Mouse (Mus musculus) retina, postnatal 1 day (tissue): ENCODE measurements around the gene Arhgap28.

Experiments used
- DNase-seq: peaks from one replicate; pipeline ENCODE4 v3.0.0-alpha.2; 2012

The Arhgap28 gene

DNA sequence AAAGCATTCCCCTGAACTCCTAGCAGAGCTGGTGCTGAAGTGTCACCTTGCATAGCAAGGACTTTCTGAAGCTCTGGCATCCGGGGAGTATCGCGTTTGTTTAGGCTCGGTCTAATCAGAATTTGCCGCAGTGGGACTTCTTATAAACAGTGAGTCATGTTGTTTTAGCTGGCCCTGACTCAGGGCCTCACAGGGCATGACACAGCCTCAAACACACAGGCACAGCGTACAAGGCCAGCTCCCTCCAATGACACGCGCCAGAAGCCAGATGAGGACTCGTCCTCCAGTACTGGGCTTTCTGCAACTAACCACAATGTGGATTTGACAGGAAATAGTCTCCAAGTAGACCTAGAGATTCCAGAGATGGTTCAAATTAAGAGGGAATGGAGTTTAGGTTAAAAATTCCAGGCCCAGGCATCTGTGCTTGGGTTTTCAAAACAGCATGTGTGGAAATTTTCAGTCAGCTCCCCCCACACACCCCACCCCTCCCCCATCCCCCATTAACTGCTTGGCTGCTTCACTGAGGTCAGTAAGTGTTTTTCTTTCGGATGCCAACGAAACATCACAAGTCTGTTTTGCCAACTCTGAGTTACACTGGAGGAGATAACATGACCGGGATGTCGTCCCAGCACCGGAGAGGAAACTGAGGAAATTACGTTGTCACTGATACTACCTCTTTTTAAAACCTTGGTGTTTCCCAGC, 14.8 kb downstream of the Arhgap28 start:
- peak; percentile 40 for DNase-seq

DNA sequence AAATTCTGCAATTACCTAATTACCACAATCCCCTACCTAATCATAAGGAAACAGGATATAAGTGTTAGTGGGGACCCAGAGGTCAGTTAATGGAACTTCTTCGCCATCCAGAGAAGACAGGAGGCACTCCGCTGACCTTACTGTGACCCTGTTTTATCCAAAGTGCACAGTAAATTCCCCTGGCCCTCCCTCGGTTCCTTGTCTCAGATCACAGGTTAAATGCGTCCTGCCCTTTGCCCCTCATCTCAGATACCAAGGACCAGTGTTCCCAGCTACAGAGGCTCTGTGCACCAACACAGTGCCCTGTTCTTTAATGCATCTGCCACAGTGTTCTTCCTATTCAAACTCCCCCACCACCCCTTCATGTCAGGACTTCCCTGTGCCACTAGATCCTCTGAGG, 18.4 kb downstream of the Arhgap28 start:
- DNase-seq: no peak

DNA sequence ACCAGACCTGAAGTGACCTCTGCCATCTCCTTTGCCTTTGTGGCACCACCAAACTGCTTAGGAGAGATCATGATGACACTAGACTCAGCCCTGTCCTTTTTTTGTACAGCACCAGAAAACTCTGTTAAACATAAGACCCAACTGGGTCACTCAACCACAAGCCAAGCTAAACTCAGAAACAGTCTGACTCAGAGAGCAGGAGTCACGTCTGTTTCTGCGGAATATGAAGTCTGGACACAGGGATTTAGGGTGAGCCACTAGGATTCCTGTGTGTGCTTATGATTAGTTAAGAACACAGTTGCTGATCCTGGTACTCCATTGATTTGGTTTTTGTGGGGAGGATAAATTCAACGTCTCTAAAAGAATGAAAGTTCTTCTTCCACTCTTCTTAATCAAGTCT, 23.3 kb downstream of the Arhgap28 start:
- DNase-seq: no peak

DNA sequence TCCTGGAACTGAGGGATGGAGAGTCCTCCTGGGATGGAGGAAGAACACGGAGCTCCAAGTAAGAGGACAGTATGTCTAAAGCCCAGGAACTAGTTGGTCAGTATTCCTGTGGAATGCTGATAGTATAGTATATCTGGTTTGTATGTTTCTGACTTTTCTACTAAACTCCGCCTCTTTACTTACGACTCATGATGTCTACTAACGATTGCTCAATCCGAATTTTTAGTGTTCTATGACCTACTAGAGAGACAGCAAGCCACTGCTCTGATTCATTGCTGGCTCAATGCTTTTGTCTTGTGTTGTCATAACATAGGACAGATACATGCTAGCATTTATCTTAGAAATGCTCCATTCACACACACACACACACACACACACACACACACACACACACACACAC, 24.7 kb downstream of the Arhgap28 start:
- no peak for DNase-seq

DNA sequence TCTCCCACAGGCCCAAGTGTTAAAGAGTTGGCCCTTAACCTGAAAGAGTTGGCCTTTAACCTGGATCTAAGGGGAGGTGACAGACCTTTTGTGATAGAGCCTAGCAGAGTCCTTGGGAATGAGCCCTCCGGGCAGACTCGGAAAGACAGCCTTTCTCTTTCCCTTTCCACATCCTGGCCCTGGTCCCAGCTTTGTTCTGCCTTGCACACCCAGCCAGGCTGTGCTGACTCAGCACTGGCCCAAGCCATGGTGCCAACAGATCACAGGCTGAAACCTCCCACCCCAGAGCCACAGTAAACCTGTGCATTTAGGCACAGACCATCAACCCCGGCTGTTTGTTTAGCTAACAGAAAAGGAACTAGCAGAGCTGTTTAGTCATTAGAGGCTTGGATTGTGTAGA, 25.1 kb downstream of the Arhgap28 start:
- peak; percentile 19 for DNase-seq

DNA sequence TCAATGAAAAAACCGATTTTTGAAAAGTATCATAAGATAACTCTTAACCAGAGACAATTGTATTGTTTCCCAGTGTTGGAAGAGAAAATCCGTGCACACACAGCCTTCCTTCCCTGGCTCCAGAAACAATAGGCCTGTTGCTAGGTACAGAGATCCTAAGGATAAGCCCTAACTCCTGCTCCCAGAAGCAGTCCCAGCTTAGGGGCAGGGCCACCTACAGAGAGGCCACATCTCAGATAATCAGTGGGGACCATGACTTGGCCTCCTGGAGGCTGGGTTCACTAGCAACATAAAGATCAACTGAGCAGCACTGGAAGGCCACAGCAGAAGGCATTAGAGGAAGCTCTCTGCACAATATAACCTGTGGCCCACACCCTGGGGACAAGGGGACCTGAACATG, 27.5 kb downstream of the Arhgap28 start:
- DNase-seq: no peak

DNA sequence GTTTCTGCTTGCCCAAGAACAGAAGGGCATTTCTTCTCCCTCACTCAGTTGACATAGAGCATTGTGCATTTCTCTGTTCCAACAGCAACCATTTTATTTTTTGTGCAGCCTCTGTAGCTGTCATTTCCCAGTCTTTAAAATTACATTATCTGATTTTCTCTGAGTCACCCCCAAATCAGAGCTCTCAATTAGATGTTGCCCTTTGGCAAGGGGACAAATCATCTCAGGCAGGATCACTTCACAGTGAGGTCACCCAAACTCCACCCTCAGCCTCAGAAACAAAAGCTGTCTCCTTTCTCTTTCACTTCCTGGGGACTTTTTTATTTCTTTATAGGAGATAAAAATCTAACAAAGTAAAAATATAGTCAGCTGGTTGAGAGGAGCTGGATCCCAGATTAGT, 27.9 kb downstream of the Arhgap28 start:
- DNase-seq: peak; percentile 25

DNA sequence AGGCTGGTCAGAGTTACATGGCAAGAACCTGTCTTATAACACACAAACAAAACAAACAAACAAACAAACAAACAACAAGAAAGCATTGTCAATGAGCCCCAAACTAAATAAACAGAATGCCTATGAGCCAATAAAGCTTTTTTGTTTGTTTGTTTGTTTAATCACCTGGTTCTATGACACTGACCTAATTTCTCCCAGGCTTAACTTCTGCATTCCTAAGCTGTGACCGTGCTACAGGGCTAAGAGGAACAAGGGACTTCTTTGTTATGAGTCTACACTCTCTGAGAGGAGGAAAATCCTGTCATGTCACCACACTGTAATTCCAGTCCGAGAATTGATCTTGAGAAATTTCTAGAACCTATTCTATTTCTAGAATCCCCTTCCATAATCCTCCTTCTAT, 29.2 kb downstream of the Arhgap28 start:
- DNase-seq: peak; percentile 82

DNA sequence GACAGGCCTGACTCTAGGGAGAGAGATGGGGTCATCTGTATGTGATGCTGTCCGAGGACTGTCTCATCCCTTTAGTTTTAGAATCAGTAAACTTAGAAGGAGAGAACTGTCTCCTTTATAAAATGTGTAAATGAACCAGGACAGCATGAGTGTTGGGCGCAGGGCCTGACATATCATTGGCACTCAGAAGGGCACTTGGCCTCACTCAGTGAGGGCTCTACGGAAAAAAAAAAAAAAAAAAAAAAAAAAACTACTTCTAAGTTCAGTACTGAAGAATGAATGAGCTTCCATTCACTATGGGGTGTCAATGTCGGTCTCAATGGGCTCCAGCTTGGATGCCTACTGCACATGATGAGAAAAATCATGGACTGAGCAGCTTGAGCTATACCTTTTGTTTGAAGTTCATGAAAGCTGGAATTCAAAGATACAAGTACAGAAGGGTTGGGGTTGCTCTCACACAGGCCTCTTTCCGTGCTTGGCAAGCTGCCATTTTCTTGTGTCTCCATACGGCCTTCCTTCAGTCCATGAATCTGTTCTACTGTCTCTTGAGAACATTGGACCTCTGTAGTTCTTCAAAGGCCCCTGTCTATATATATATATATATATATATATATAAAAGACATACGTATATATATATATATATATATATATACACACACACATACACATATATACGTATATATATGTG, 36.9 kb downstream of the Arhgap28 start:
- no peak for DNase-seq

DNA sequence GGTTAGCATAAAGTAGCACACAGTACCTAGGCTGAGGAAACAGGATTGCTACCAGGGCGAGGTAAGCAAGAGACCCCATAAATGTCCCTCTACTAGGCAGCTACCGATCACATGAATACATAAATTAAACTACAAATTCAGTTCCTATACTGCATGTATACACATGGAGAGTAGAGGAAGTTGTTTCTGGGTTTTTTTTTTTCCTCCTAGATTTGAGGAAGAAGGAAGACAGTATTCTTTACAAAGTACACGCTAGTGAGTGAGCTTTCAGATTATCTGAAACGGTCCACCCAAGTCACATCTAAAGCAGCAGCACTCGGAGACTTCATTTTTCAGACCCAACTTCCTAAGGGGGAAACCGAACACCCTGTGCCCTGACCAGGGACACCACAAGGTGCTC, 41.1 kb downstream of the Arhgap28 start:
- no peak for DNase-seq

DNA sequence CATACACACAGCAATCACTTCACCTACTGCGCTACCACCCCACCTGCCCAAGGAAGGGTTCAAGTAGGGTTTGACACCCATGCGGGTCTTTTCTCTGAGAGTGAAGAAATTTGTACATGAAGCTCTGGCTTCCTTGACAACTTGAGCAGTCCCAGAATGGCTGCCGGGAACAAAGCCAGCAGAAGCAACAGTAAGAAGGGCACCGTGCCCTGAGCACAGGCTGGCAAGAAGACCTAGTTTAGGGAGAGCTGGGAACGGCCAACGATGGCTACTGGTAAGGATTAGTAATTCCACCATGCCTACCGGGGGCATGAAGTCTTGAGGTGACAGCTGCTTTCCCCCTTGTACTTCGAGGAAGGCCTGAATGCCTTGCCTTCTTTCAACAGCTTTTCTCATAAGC, 41.9 kb downstream of the Arhgap28 start:
- no peak for DNase-seq

DNA sequence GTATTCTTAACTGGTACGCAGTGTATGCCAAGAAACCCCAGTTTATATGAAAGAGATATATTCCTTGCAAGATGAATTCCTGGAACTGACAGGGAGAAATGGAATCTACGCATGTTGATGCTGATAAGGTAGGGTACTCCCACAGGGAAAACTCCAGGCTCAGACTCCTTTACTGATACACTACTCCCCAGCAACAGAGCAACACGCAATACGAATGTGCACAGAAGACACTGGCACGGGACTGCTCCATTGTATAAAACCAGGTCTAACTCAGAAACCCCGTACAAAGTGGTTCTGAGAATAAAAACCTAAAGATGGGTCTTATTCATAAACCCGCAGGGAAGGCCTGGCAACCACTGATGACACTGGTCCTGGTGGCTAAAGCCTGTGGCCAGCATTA, 45.0 kb downstream of the Arhgap28 start:
- DNase-seq: no peak

DNA sequence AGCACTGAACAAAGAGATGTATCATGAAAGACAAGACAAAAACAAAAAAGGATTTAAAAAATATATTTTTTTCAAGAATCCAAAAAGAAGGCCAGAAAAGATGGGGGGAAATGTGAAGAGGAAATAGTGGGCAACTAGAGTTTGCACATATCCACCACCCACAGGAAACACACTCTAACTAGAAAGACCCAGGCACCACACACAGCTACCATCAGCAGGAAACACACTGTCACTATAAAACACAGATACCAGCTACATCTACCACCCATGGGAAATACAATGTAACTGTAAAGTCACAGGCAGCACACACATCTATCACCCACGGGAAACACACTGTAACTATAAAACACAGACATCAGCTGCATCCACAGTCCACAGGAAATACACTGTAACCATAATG, 46.3 kb downstream of the Arhgap28 start:
- no peak for DNase-seq

DNA sequence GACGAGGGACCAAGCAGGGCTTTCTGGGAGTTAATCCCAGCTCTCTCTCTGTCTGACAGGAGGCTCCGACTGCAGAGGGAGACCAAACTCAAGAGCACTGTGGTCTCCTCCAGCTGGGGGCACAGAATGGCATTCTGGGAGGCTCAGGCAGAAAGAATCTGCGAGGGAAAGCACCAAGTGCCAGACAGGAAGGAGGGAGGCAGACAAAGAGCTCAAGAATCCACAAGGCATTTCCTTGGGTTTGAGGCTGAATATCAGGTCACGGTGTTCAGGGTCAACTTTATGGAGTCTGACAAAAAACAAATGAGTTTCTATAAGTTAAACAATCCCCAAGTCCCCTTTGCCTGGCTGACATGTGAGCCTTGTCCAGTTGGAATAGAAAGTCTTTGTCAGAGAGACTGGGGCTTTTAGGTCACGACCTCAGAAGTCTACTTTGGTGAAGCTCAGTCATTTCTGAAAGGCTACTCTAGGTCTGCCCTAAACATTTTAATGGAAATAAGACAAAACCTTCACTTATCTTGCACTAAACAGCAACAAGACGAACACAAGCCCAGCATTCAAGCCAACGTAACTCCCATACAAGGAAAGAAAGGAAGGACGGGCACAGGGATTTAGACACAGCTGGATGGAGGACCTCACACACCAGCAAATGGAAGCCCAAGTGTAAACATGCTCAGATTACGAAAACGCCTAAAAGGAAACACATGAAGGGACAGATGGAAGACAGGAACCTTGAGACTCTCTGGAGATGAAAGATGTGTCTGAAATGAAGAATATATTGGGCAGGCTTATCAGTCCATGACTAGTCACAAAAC, 47.8 kb downstream of the Arhgap28 start:
- DNase-seq: no peak

DNA sequence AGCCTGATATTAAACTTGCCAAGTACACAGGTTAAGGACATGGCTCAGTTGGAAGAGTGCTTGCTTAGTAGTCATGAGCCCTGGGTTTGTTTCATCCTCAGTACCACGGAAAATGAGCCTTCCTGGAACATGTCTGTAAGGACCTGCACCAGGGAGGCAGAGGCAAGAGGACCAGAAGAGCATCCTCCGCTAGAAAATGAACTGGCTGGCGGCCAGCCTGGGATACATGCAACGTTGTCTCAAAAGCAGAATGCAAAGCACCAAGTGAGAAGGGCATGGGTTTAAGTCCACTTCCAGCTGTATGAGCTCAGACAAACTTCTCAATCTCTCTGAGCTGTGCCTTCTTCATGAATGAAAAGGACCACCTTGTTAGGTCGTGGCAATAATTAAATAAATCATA, 49.0 kb downstream of the Arhgap28 start:
- DNase-seq: no peak

DNA sequence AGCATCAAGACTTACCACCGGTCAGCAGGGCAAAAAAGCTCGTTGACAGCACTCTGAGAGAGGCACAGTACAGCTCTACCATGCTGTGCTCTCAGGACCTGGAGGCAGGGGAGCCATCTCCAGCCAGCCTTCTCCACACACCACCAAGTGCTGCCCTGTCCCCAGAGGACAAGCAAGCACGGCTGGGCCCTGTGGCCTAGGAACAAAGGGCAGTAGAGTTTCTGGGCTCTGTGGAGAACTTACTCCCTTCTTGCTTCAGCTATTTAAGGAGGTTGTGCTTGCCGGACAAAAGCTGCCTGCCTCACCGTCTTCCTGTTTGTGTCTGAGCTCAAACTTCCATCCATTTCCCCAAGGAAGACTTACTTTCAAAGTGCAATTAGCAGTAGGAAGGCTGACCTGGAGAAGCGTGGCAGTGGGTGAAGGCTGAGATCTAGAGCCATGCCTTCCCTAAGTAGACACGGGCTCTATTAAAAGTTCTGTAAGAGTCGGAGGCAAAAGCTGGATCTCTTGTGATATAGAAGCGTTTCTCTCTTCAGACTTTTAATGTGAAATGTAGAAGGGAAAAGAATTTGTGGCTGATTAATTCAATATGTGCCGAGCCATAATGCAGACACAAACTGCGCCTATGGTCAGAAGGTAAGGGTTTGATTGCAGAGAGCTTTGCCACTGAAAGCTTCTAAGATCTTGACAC, 53.3 kb downstream of the Arhgap28 start:
- no peak for DNase-seq

DNA sequence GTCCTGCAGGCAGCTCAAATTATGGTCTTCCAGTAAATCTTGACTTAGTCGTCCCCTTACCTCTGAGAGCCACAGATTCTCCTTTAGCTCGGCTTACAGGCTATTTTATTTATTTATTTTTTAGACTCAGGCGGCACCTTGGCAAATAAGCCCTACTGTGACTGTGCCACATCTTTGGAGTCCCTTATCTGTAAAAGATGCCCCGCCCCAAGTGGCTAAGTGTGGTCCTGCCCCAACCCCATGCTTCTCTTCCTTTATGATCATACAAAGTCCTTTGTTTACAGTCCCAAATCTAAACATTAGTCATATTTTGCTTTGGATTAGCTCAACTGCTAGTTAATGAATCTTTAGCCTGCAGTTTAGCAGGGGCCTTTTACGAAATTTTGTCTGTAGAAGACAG, 55.3 kb downstream of the Arhgap28 start:
- DNase-seq: no peak

DNA sequence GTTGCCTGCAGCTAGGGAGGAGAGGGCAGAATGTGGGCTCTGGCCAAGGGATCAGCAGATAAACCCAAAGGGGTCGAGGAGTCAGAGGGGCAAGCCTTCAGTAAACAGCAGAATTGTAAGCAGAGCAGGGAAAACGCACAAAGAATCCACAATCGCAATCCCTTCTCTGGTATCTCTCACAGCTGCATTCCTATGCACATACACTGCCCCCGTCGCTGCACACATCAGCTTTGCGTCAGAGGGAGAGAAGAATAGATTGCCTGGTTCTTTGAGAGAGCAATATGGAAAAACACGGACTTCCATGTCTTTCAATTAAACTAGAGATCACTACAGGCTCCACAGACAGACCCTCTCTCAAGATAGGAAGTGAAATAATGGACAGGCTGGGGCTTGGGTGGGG, 58.5 kb downstream of the Arhgap28 start:
- no peak for DNase-seq

DNA sequence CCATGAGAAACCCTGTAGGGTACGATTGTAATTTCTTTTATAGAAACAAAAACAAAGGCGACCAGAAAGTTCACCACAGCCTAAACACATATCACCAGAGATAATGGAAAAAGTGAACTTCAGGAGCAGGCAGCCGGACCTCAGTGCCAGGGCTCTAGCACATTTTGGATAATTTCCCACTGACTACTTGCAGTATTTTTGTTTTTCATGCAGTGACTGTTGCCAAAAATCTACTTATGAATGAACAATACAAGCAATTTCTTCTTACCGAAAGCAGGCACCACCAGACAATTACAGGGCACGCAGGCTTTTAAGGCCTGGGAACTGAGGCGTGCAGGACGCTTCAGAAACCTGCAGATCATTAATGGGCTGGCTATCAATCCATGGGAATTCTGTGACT, 59.7 kb downstream of the Arhgap28 start:
- DNase-seq: no peak

DNA sequence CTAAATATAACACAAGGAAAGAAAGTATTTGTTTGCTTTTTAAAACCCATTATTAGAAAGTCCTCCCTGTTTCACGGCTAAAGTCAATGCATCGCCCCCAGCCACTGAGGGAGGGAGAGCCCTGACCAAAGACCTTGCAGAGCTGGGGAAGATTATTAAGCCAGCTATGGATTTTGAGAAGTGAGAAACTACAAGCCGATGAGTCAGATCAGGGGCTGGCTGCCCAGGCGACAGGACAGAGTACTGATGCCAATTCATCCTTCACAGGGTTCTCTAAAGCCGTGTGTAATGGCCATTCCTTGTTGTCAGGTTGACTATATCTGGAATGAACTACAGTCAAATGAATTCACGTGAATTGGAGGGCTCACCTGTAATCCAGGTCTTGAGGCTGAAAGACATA, 62.9 kb downstream of the Arhgap28 start:
- no peak for DNase-seq

DNA sequence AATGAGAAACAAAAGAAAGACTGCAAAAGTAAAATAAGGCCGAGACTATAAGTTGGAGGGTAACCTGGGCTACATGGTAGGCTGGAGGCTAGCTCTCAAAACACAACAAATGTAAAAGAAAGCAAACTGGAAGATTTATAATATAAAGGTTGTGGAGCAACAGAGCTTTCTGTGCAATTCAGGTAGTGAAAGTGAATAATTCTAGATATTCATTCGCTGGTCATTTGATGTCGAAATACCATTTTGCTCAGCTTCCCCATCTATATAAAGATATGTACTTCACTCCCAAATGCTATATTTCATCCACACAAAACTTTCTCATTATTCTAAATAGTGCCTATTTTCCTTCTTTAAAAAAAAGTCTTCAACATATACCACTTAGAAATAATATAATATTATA, 66.9 kb downstream of the Arhgap28 start:
- DNase-seq: no peak

DNA sequence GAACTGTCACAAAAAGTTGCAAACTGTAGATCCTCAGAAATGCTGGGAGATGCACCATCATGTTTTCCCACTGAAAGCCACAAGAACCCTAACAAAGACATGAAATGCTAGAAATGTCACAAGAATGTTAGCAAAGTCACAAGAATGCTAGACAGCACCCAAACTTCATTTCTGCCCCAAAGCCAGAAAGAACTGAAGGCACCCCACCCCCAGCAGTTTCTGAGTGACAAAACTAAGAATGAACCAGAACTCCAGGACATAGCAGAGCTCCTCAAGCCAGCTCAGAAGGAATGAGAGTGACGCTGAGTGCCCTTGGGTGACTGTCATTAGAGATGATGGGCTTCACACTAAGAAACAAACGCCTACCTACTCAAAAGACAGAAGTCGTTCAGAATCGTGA, 68.4 kb downstream of the Arhgap28 start:
- DNase-seq: no peak

DNA sequence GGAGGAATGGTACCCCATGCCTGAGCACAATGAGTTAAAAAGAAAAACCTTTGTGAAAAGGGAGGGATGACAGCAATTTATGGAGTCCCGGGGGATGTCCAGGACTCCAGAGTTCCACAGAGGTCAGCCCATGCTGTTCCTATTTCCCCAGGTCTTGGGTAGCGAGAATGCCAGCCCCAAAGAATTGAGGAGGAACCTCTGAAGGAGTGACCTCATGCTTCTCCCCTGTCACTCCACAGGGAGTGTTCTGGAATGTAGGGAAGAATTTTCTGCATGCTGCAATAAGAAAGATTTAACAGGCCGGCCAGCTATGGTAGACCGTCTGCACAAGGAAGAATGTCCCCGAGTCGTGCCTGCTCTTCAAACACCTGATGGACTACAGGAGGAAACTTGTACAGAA, 72.5 kb downstream of the Arhgap28 start:
- DNase-seq: no peak

DNA sequence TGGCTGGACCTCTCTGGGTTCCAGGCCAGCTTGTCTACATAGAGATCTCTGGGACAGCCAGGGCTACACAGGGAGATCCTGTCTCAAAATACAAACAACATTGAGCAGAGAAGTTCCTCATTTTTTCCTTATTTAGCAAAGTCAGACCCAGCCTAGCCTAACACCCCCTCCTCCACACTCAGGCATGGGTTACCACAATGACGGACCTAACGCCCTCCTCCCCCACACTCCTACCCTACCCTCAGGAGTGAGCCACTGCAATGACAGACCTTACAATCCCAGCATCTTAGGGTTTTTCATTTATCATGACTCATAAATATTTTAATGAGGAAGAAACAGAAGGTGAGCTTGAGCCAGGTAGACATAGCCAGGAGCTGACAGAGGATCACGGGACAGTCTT, 73.0 kb downstream of the Arhgap28 start:
- no peak for DNase-seq
